Mouse (Mus musculus): ENCODE measurements around the gene Olfr738. TPM values are rescaled to one million over a fixed set of nuclear protein-coding genes. Genes with fewer than 3 reads are reported as not detected.

Olfr738 gene
- not detected in 2 replicates for total RNA-seq (2017)

DNA sequence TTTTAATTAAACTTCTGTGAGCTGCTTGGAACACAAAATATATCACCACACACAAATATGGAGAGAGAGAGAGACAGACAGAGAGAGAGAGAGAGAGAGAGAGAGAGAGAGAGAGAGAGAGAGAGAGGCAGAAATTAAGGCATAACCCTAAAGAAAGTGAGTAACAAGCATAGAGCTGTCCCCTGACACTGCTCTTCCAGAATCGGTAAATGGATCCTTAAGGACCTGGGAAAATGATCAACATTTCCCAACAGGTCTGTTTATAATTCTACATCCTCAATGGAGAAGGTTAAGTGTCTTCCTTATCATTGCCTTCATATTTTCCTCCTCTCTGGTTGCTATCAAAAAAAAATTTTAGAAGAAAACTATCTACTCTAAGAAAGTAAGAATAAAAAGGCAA lies at the start of gene Olfr738:
Gene Olfr738 (plus strand): TSS at position 301 of the 400 bp plus-strand sequence.
- no peak for ATAC-seq (replicated peaks in 1 of 2; ENCODE audit: insufficient read depth in 1 of 2, low FRiP score in 2 of 2, low TSS enrichment in 1 of 2, low read depth in 1 of 2, poor library complexity in 2 of 2, severe bottlenecking in 2 of 2)

DNA sequence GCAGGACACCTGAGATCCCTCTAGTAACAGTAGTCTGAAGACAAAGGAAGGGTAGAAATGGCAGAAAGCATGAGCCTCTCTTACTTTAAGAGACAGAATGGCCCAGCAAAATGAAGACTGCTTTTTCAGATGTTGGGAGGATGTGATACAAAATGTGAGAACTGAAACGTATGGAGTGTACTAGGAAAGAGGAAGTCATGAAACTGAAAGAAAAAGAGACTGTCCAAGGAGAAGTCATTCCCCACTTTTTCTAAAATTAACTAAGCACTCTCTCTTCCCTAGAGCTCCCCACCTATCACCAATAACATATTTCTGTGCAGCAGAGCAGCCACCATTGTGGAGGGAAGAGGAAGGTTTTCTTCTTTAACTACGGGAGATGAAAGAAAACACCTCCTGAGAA lies 49.8 kb upstream of the Olfr738 start, which contains the start of gene Tlr11:
Gene Tlr11 (plus strand): TSS at position 322 of the 400 bp plus-strand sequence.
- no peak; a peak in 1 of 4 replicates for ATAC-seq (replicated peaks in 1 of 2; ENCODE audit: insufficient read depth in 1 of 2, low FRiP score in 2 of 2, low TSS enrichment in 1 of 2, low read depth in 1 of 2, poor library complexity in 2 of 2, severe bottlenecking in 2 of 2)

GRCm38 (mm10) chr14:50360480-50360879 lies 46.9 kb upstream of the Olfr738 start:
- ATAC-seq (replicated peaks in 1 of 2; ENCODE audit: insufficient read depth in 1 of 2, low FRiP score in 2 of 2, low TSS enrichment in 1 of 2, low read depth in 1 of 2, poor library complexity in 2 of 2, severe bottlenecking in 2 of 2) = no peak

GRCm38 (mm10) chr14:50363561-50363960 lies 43.8 kb upstream of the Olfr738 start:
- no peak for ATAC-seq (replicated peaks in 1 of 2; ENCODE audit: insufficient read depth in 1 of 2, low FRiP score in 2 of 2, low TSS enrichment in 1 of 2, low read depth in 1 of 2, poor library complexity in 2 of 2, severe bottlenecking in 2 of 2)

DNA sequence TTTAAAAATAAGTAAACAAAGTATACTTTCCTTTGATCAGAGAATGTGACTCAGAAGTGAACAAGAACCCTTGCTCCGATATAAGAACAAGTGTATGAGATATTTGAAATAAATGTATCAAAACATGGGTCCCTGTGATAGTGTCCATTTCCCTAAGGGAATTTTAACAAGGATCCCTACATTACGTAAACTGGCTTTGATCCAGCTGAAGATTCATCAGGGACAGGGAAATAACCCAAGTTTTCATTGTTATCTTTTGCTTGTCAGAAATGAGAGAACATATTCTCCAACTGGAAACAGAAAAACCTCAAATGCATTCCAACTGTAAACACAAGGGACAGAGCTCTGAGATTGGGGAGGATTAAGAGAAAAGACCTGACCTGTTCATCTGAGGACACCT lies 26.5 kb upstream of the Olfr738 start, which contains the start of gene Olfr736:
Gene Olfr736 (plus strand): TSS at position 301 of the 400 bp plus-strand sequence.
- ATAC-seq (replicated peaks in 1 of 2; ENCODE audit: insufficient read depth in 1 of 2, low FRiP score in 2 of 2, low TSS enrichment in 1 of 2, low read depth in 1 of 2, poor library complexity in 2 of 2, severe bottlenecking in 2 of 2) = no peak

DNA sequence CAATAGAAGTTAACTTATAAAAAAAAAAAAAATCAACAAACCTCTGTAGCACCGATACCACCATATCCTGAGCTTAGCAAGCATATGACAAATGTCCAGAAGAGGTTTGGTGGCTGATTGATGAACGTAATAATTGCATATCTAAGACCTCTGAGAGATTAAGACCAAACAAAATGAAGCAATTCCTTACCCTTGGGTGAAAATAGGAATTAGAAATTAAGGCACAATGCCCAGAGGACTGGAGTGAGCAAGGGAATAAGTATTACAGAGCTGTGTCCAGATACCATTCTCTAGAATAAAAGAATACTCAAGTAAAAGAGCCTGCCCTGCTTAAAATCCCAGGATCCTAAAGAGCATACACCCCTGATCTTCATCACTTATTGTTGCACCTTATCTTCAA lies 11.0 kb downstream of the Olfr738 start, which contains the start of gene Olfr739:
Gene Olfr739 (plus strand): TSS at position 301 of the 400 bp plus-strand sequence.
- ATAC-seq (replicated peaks in 1 of 2; ENCODE audit: insufficient read depth in 1 of 2, low FRiP score in 2 of 2, low TSS enrichment in 1 of 2, low read depth in 1 of 2, poor library complexity in 2 of 2, severe bottlenecking in 2 of 2) = no peak

- no peak for ATAC-seq (replicated peaks in 1 of 2; ENCODE audit: insufficient read depth in 1 of 2, low FRiP score in 2 of 2, low TSS enrichment in 1 of 2, low read depth in 1 of 2, poor library complexity in 2 of 2, severe bottlenecking in 2 of 2)
These were observed 37.9 kb downstream of the Olfr738 start, which contains the start of gene Olfr740 for GRCm38 (mm10) chr14:50445245-50445644. TSS of gene Olfr740 (plus strand) at chr14:50445545.

Other genes with a start within 250 kb of the Olfr738 start
- gene Olfr730, start 219.4 kb upstream of the Olfr738 start, total RNA-seq (2017) = not detected in 2 replicates
- not detected in 2 replicates for gene Olfr731, start 165.7 kb upstream of the Olfr738 start, total RNA-seq (2017)
- not detected in 2 replicates for gene Olfr732, start 123.4 kb upstream of the Olfr738 start, total RNA-seq (2017)
- not detected in 2 replicates for gene Olfr733, start 106.0 kb upstream of the Olfr738 start, total RNA-seq (2017)
- gene Olfr734, start 80.8 kb upstream of the Olfr738 start, total RNA-seq (2017) = not detected in 2 replicates
- not detected in 2 replicates for gene Olfr735, start 58.7 kb upstream of the Olfr738 start, total RNA-seq (2017)
- gene Tlr11, start 49.7 kb upstream of the Olfr738 start, total RNA-seq (2017) = not detected in 2 replicates
- gene Olfr736, start 26.4 kb upstream of the Olfr738 start, total RNA-seq (2017) = not detected in 2 replicates
- gene Olfr739, start 11.1 kb downstream of the Olfr738 start, total RNA-seq (2017) = not detected in 2 replicates
- gene Olfr740, start 38.0 kb downstream of the Olfr738 start, total RNA-seq (2017) = not detected in 2 replicates
- not detected in 2 replicates for gene Olfr741, start 65.2 kb downstream of the Olfr738 start, total RNA-seq (2017)
- gene Olfr742, start 96.0 kb downstream of the Olfr738 start, total RNA-seq (2017) = not detected in 2 replicates
- gene Olfr743, start 114.3 kb downstream of the Olfr738 start, total RNA-seq (2017) = not detected in 2 replicates
- gene Olfr744, start 207.3 kb downstream of the Olfr738 start, total RNA-seq (2017) = not detected in 2 replicates
- gene Olfr745, start 231.8 kb downstream of the Olfr738 start, total RNA-seq (2017) = not detected in 2 replicates
- gene Olfr746, start 239.5 kb downstream of the Olfr738 start, total RNA-seq (2017) = not detected in 2 replicates

Data from hematopoietic stem cell, adult 5-6 weeks (primary cell).